Mouse (Mus musculus) small intestine, adult 10 weeks (tissue): ENCODE measurements around the gene Fzd10. TPM values are rescaled to one million over a fixed set of nuclear protein-coding genes. Genes with fewer than 3 reads are reported as not detected.

Source experiments
- polyA plus RNA-seq: library from polyadenylated mRNA; stranded (reverse); fragments of 350-450 nt; fragmentation: Illumina TruSeq; extraction: RNeasy Lipid Tissue Mini Kit (QIAGEN cat#74804); gene quantifications from one replicate; pipeline ENCODE4 v1.2.3, GENCODE M21; 2014; ENCODE audit warnings: low replicate concordance

Fzd10 gene
- not detected for polyA plus RNA-seq

DNA sequence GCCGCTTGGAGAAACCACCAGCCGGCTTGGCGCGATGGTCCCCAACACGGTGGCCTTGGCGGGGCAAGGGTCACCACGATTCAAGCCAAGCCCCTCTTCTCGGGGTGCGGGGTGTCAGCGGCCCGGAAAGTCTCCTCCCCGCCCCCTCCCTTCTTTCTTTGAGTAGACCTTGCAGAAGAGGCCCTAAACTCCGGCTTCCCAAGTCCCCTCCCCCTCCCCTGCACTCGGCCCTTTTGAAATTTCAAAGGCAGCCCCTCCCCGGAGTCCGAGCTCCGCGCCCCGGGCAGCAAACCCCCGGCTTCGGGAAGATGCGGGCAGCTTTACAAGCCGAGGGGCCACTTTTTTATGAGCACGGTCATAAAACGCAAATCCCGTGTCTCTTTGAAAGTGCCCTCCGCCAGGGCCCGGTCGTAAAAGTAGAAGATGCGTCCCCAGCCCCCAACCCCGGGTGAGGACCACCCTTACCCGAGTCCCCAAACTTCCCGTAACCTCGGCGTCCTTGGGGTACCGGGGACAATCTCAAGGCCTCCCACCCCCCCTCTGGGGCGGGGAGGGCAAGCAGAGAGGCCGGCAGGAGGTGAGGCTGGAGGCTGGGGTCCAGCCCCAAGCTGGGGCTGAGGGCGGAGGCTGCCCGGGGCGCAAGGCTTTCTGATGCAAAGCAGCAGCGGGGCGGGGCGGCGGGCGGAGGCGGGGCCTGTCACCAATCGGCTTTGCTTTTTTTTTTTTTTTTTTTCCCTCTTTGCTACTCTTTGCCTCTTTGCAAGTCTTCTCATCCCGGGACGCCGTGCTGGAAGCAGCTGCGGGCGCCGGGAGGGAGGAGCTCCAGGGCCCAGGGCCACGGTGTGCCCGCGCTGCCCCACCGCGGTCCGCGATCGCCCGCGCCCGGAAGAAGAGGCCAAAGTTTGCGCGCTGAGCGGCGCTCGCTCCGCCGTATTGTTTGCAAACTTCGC lies at the start of gene Fzd10:
TSS of gene Fzd10 (plus strand) at position 773 of the 950 bp plus-strand sequence.

Other genes starting within 250 kb of the Fzd10 start
- gene Tmem132d, start 167.8 kb upstream of the Fzd10 start, polyA plus RNA-seq, result 0.07 TPM
- gene Piwil1, start 101.7 kb downstream of the Fzd10 start, polyA plus RNA-seq, result not detected